Mouse (Mus musculus) monocyte, adult 5-6 weeks (primary cell): ENCODE data around the gene Hk2. TPM values are rescaled to one million over a fixed set of nuclear protein-coding genes. Genes with fewer than 3 reads are reported as not detected.

Experiments
- ATAC-seq: fragments of 153-309, 156-312 bp; replicated peaks from 2 replicates; pipeline ENCODE4 v1.8.0; 2017; ENCODE audit warnings: mild to moderate bottlenecking; ENCODE audit not compliant: low TSS enrichment, insufficient number of reproducible peaks, severe bottlenecking, poor library complexity, low FRiP score
- total RNA-seq: library from RNA; stranded (forward); fragments of 200-1000, 200-491, 200-594 nt; gene quantifications from 3 replicates; pipeline ENCODE4 v1.2.3, GENCODE M21; 2017

Gene Hk2
- total RNA-seq, 1 experiment from 2014 or later: 76.5 TPM

DNA sequence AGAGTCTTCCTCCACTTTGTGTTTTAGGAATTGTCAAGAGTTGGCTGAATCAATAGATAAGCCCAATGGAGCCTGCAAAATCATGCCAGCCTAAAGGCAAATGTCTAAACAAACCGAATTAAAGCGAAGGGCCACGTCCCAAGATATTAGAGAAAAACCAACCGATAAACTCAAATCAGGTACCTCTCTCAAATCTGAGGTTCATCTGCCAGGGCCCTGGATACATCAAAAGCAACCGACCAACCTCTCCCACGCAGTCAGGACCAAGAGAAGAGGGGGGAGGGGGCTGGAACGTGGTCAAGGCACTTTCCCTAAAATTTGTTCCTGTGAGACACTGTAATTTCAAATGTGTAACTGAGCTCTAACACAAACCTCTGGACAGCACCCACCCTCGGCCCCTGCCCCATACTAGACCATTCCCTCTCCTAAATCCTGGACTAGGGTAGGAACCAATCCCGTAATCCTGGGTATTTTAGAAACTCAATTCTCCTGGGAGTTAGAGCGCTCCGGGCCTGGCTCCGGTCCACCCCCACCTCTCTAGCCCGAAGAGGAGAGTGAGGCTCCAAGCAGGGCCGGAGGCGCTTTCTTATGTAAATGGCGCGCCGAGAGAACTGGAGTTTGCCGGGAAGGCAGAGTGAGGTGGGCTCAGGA is 1.7 kb downstream of the Hk2 start:
- ATAC-seq: no peak

DNA sequence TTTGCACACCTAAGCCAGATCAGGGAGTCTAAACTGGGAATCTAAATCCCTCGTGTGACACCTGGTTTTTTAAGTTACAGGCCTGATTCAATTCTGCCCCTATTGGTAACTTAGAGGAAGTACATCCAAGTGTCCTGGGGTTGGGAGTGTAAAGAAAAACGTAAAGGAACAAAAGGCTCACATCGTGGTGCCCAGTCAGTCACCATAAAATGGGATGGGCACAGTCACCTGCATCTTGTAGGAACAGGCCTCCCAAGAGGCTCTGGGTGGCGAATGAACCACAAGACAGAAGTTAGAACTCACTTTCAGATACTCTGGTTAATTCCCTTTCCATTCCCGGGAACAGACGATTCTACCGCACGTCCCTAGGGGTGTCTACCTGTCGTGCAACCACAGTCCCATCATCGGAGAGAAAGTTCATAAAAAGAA is 2.3 kb downstream of the Hk2 start:
- ATAC-seq: no peak

DNA sequence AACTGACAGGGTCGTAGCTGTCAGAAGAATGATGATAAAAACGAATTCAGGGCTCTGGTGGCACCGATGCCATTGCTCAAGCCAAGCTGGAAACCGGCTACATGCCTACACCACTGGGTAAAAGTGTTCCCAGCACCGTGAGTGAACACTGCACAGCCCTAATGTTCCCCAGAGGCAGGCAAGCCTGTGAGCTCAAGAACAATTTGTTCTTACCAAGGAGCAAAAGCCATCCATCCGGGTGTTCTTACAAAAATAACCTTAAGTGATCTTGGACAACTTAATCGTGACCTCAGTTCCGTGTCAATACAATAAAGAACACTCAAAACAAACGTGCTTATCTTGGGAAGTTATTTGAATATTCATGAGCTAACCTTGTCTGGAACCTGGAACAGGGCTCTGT is 3.2 kb downstream of the Hk2 start:
- ATAC-seq: no peak

GRCm38 (mm10) chr6:82770286-82770685 is 4.0 kb downstream of the Hk2 start:
- ATAC-seq: no peak

GRCm38 (mm10) chr6:82769704-82770103 is 4.5 kb downstream of the Hk2 start:
- no peak for ATAC-seq

DNA sequence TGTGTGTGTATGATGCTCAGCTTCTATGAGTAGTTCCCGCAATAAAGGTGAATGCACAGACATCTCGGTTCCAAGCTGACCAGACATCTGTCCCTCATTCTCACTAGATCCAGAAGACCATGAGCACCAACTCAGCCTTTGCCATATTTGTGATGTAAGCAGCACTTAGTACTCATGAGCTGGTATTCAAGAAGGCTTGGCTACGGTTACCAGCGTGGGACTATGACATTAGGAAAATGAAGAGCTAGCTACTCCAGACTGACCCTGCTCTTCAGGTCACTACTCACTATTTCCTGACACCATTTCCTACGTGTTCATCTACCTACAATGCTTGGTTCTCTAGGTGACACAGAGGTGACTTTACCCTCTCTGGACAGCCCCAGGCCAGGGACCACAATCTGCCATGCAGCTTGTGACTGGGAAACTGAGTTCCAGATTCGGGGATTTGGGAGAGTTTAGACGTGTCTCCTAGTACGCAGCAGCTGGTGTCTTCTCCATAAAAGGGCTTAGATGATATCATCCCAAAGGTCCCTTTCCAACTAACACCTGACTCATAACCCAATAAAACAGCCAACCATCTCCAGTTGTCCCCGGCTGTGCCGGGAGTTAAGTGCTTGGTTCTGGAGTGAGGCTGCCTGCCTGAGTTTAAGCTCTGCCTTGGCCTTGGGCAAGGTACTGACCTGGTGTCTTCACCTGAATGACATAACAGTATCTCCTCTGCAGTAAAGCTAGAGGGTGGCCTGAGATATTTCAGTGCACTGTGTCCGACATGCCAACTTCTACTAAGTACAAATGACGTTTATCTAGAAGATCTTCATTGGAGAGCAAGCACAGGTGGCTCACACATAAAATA is 6.3 kb downstream of the Hk2 start:
- no peak for ATAC-seq

- ATAC-seq: no peak
These were observed 7.6 kb downstream of the Hk2 start for GRCm38 (mm10) chr6:82766636-82767035.

DNA sequence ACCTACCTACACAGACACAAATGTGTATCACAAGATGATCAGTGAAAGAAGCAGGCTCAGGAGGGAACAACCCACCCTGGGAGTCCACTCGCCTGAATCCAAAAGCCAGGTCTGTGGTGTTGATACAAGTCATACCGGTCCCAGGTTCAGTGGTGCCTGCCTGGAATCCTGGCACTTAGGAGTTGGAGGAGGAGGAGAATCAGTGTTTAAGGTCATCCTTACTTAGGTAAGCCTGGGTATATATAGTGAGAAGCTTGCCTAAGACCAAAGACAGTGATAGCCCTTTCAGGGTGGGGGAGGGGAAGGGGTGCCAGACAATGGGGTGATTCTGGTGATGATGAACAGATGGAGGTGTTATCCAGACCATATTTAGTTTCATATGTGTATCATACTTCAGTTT is 9.0 kb downstream of the Hk2 start:
- ATAC-seq: no peak

GRCm38 (mm10) chr6:82763871-82764503 is 10.3 kb downstream of the Hk2 start:
- ATAC-seq: peak; percentile 89

- no peak for ATAC-seq
These were observed 11.5 kb downstream of the Hk2 start for GRCm38 (mm10) chr6:82762728-82763127.

GRCm38 (mm10) chr6:82760749-82761357 is 13.4 kb downstream of the Hk2 start:
- no peak for ATAC-seq

- no peak for ATAC-seq
These were observed 15.0 kb downstream of the Hk2 start for GRCm38 (mm10) chr6:82759241-82759640.

DNA sequence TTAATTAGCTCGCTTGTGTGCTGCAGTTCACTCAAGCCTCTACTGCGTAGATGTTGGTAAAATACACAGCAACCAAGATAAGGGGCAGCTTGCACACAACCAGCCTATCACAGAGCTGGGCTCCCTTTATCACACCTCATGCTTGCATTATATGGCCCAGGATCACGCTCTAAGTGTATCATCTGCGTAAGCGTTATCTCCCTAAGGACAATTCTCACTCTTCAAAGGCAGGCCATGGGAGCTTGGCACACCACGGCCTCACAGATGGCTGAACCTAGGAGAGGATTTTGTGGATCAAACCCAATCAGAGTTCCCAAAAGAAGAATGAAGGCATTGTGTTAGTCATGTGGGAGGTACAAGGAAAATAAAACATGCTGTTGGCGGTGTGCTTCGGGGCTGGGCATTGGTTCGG is 17.4 kb downstream of the Hk2 start:
- ATAC-seq: no peak

DNA sequence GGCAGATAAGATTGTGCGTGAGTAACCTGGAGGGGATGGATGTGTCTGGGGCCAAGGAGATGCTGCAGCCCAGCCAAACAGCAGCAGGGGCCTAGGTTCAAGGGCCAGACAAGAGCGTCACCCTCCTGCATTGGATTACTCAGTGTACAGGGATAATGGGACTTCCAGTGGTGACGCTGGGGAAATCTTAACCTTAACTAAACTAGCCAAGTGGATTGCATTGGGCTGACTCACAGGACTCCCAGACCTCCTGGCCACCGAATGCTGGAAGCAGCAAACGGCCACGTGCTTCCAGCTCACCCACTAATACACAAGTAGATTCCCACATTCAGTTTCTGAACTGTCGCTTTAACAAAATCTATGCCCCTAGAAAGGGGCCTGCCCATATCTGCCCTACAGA is 18.0 kb downstream of the Hk2 start:
- ATAC-seq: no peak

GRCm38 (mm10) chr6:82755338-82755737 is 18.9 kb downstream of the Hk2 start:
- no peak for ATAC-seq

- no peak for ATAC-seq
These were observed 19.5 kb downstream of the Hk2 start for GRCm38 (mm10) chr6:82754769-82755168.

GRCm38 (mm10) chr6:82753638-82754361 is 20.5 kb downstream of the Hk2 start:
- ATAC-seq: no peak

DNA sequence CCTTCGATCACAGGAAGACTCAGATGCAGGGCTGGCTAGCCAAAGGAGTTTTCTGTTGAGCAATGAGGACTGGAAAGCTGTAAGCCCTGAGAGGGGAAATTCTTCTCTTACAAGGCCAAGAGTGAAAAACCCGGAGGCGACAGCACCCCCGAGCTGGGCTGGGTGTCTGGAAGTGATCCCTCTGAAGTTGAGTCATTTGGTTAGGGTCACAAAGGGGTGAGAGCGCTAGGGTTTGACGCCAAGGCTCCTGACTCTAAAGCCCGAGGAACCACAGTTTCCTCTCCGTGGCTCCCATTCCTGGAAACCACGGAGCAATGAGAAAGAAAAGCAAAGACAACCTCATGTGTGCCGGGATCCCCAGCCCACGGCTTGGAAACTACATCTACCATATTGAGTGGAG is 21.2 kb downstream of the Hk2 start:
- no peak for ATAC-seq

- ATAC-seq: no peak
These were observed 22.5 kb downstream of the Hk2 start for GRCm38 (mm10) chr6:82751791-82752190.
